Mouse (Mus musculus): ENCODE results near the gene Ttc16.

- TF ChIP-seq POLR2A (IDR thresholded peaks at IDR 0.05; ENCODE audit: borderline replicate concordance, extremely low read depth, insufficient read depth, insufficient read length, poor library complexity, severe bottlenecking) (no peak), CTCF (IDR thresholded peaks at IDR 0.05; ENCODE audit: borderline replicate concordance, extremely low read depth, insufficient read depth, insufficient read length) (no peak)
Measured at GRCm38 (mm10) chr2:32784048-32784681, 8.7 kb upstream of the Ttc16 start, which contains the start of gene Cfap157.

All from brain, embryonic 14.5 days (tissue).